Mouse (Mus musculus) E14TG2a.4 (cell line): ENCODE results near the gene Csnk1d.

Experiments used
- H3K27me3 ChIP-seq: 2 replicates; pipeline ENCODE4 v1.6.1; 2014; ENCODE audit warnings: low read length, control low read depth; ENCODE audit not compliant: insufficient read depth
- H3K36me3 ChIP-seq: 2 replicates; pipeline ENCODE4 v1.6.1; 2014; ENCODE audit warnings: low read length, control low read depth; ENCODE audit not compliant: insufficient read depth
- H3K4me1 ChIP-seq: replicated peaks from 2 replicates; pipeline ENCODE4 v1.6.1; 2014; ENCODE audit warnings: low read depth, low read length, control low read depth
- H3K4me3 ChIP-seq: replicated peaks from 2 replicates; pipeline ENCODE4 v1.5.1; 2014; ENCODE audit warnings: mild to moderate bottlenecking, low read length
- H3K9me3 ChIP-seq: 2 replicates; pipeline ENCODE4 v1.6.1; 2014; ENCODE audit warnings: low read length, control low read depth
- CTCF ChIP-seq: conservative IDR thresholded peaks from 2 replicates; pipeline ENCODE4 v1.5.1; 2014; ENCODE audit warnings: low read length
- NANOG ChIP-seq: IDR thresholded peaks from 2 replicates; pipeline ENCODE4 v1.6.1; 2014; ENCODE audit warnings: borderline replicate concordance, low read length, mixed read lengths
- POU5F1 ChIP-seq: IDR thresholded peaks from 2 replicates; pipeline ENCODE4 v1.6.1; 2014; ENCODE audit warnings: low read length, borderline replicate concordance

Csnk1d gene

GRCm38 (mm10) chr11:120962050-120962771, 28.9 kb downstream of the Csnk1d start:
- H3K4me3 ChIP-seq = no peak overlapping the region
- H3K36me3 ChIP-seq = peaks cover 100% of the 10 kb centered on the region
- no peaks in the 10 kb centered on the region for H3K9me3 ChIP-seq
- peaks cover 88% of the 10 kb centered on the region for H3K4me1 ChIP-seq
- no peaks in the 10 kb centered on the region for H3K27me3 ChIP-seq
- TF ChIP-seq POU5F1 (no peak), CTCF (no peak), NANOG (no peak)

GRCm38 (mm10) chr11:120961594-120961993, 29.5 kb downstream of the Csnk1d start:
- Histone ChIP-seq H3K27me3 (no peaks in the 10 kb centered on the region), H3K4me3 (no peak overlapping the region)
- no peak for TF ChIP-seq NANOG
- no peak for TF ChIP-seq CTCF
- no peak for TF ChIP-seq POU5F1

GRCm38 (mm10) chr11:120960248-120960647, 30.9 kb downstream of the Csnk1d start:
- Histone ChIP-seq H3K27me3 (no peaks in the 10 kb centered on the region), H3K36me3 (peaks cover 100% of the 10 kb centered on the region), H3K9me3 (no peaks in the 10 kb centered on the region), H3K4me1 (peaks cover 88% of the 10 kb centered on the region), H3K4me3 (no peak overlapping the region)
- TF ChIP-seq NANOG = no peak
- no peak for TF ChIP-seq POU5F1
- TF ChIP-seq CTCF = no peak

More at GRCm38 (mm10) chr11:120961594-120961993, 29.5 kb downstream of the Csnk1d start:
- Histone ChIP-seq H3K36me3 (peaks cover 100% of the 10 kb centered on the region), H3K9me3 (no peaks in the 10 kb centered on the region), H3K4me1 (peaks cover 88% of the 10 kb centered on the region)

GRCm38 (mm10) chr11:120959564-120959963, 31.6 kb downstream of the Csnk1d start:
- Histone ChIP-seq H3K4me3 (no peak overlapping the region), H3K4me1 (peaks cover 88% of the 10 kb centered on the region), H3K27me3 (no peaks in the 10 kb centered on the region), H3K9me3 (no peaks in the 10 kb centered on the region), H3K36me3 (peaks cover 100% of the 10 kb centered on the region)
- no peak for TF ChIP-seq CTCF
- TF ChIP-seq POU5F1 = no peak
- TF ChIP-seq NANOG = no peak

- TF ChIP-seq POU5F1 = no peak
- H3K36me3 ChIP-seq = peaks cover 100% of the 10 kb centered on the region
- peak overlapping the region; percentile 51 for H3K4me3 ChIP-seq
- H3K9me3 ChIP-seq = no peaks in the 10 kb centered on the region
- peaks cover 88% of the 10 kb centered on the region for H3K4me1 ChIP-seq
- no peaks in the 10 kb centered on the region for H3K27me3 ChIP-seq
Observed at GRCm38 (mm10) chr11:120959066-120959465, 32.1 kb downstream of the Csnk1d start.

GRCm38 (mm10) chr11:120957731-120958257, 33.3 kb downstream of the Csnk1d start:
- Histone ChIP-seq H3K36me3 (peaks cover 97% of the 10 kb centered on the region), H3K4me1 (peaks cover 87% of the 10 kb centered on the region), H3K9me3 (no peaks in the 10 kb centered on the region), H3K27me3 (no peaks in the 10 kb centered on the region), H3K4me3 (peak overlapping the region; percentile 46)
- TF ChIP-seq CTCF (no peak), POU5F1 (no peak), NANOG (no peak)

GRCm38 (mm10) chr11:120957052-120957451, 34.1 kb downstream of the Csnk1d start:
- H3K4me1 ChIP-seq = peaks cover 87% of the 10 kb centered on the region
- H3K36me3 ChIP-seq = peaks cover 97% of the 10 kb centered on the region
- no peak for TF ChIP-seq POU5F1
- TF ChIP-seq NANOG = no peak
- no peak for TF ChIP-seq CTCF
- no peaks in the 10 kb centered on the region for H3K27me3 ChIP-seq
- H3K9me3 ChIP-seq = no peaks in the 10 kb centered on the region
- peak overlapping the region; percentile 46; the same call in 1 of the 2 replicates for H3K4me3 ChIP-seq

- Histone ChIP-seq H3K36me3 (peaks cover 95% of the 10 kb centered on the region), H3K4me1 (peaks cover 95% of the 10 kb centered on the region), H3K4me3 (peak overlapping the region; percentile 46), H3K9me3 (no peaks in the 10 kb centered on the region), H3K27me3 (no peaks in the 10 kb centered on the region)
- TF ChIP-seq NANOG = no peak
- TF ChIP-seq POU5F1 = no peak
Observed at GRCm38 (mm10) chr11:120955701-120956100, 35.4 kb downstream of the Csnk1d start.
